Mouse (Mus musculus): ENCODE measurements around the gene Mymx.

DNA sequence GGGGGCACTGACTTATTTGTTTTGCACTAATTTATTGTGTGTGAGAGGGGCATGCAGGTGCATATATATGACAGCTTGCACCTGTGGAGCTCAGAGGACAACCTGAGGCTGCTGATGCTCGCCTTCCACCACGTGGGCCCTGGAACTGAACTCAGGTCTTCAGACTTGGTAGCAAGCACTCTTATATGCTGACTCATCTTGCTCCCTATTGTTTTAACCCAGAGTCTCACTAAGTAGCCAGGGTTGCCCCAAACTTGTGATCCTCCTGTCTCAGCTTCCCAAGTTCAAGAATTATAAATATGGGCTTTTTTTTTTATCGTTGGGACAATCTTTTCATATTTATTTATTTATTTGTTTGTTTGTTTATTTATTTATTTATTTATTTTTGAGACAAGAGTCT is 29.1 kb upstream of the Mymx start:
- TF ChIP-seq CTCF (IDR thresholded peaks at IDR 0.05), result no peak
- no peak for TF ChIP-seq POLR2A (IDR thresholded peaks at IDR 0.05; ENCODE audit: insufficient read depth, low read depth, low read length)
- TF ChIP-seq EP300 (IDR thresholded peaks at IDR 0.05; ENCODE audit: insufficient read depth, low read depth, low read length), result no peak
